Mouse (Mus musculus) olfactory bulb, adult 2 months (tissue): Measurements from ENCODE around the gene Grid2.

Source experiments
- CTCF ChIP-seq: fragments of 200-500 bp; IDR thresholded peaks from 2 replicates; pipeline ENCODE4 v1.5.1; 2012; ENCODE audit warnings: low read depth, mild to moderate bottlenecking, low read length, moderate library complexity; ENCODE audit not compliant: insufficient read depth
- POLR2A ChIP-seq: fragments of 200-500 bp; IDR thresholded peaks from 2 replicates; pipeline ENCODE4 v1.6.1; 2012; ENCODE audit warnings: mild to moderate bottlenecking, low read depth, low read length, moderate library complexity; ENCODE audit not compliant: insufficient read depth

DNA sequence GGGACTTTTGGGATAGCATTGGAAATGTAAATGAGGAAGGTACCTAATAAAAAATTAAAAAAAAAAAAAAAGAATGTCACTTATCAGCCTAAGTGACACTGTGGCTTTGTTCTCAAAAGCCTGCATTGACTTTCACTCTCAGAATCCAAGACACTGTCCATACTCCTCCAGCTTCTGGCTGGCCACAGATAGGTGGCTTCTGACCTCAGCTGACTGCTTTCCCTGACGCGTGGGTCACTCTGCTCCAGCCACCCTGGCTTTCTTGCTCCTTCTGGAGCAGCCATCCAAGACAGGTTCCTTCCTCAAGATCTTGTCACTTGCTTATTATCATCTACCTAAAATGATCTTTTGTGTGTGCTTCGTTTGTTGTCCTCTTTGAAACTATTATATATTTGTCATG lies 1298.0 kb downstream of the Grid2 start:
- no peak for TF ChIP-seq CTCF
- no peak for TF ChIP-seq POLR2A
